Mouse (Mus musculus): ENCODE results near the gene Pacs2. TPM values are rescaled to one million over a fixed set of nuclear protein-coding genes. Genes with fewer than 3 reads are reported as not detected.

The Pacs2 gene
- polyA plus RNA-seq, 1 experiment from 2014 or later: 9.6 TPM

DNA sequence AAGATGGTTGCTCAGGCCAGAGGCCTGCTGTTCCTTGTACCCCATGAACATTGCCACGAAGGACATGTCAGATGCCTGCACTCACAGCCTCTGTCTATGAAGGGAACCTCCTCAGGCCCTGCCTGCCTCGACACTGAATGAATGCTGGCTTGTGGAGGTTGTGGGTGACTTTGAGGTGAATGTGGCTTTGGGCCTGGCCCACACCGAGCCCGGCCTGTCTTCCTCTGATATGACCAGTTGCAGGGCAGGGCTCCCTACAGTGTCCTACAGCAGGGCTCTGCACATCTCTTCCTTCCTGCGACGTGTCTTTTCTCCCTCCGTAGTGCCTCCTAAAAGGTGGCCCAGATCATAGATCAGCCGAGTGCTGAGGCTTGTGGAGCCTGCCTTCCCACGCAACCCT is 16.7 kb downstream of the Pacs2 start:
- H3K9ac ChIP-seq: peak overlapping the region; percentile 57
- H3K36me3 ChIP-seq: peaks cover 17% of the 10 kb centered on the region
- H3K9me3 ChIP-seq (replicated peaks): no peaks in the 10 kb centered on the region
- ATAC-seq: peak; percentile 91
- H3K27ac ChIP-seq: peak overlapping the region; percentile 90
- H3K4me1 ChIP-seq: peaks cover 57% of the 10 kb centered on the region
- H3K4me3 ChIP-seq: no peak overlapping the region
- 13% methylated on average over 9 of the region's 9 CpGs for WGBS (ENCODE audit: insufficient replicate concordance)
- H3K4me2 ChIP-seq: peak overlapping the region; percentile 56
- H3K27me3 ChIP-seq (replicated peaks): no peaks in the 10 kb centered on the region

DNA sequence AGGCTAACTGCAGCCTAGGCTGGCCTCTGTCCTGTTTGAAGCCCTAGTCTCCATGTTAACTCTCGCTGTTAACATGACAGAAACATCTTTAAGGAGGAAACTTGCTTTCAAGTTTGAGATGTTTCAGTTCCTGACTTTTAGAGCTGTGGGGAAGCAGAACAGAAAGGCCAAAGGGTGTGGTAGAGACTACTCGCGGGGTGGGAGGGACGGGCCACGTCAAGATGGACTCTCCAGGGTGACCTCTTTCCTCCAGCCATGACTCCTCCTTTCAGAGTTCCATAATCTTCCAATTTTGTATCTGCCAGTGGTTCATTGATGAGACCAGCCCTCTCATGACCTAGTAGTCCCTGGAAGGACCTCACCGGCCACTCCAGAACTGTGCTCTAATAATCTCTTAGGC is 17.1 kb downstream of the Pacs2 start:
- peak; percentile 43 for ATAC-seq
- Histone ChIP-seq H3K4me3 (no peak overlapping the region), H3K27ac (peak overlapping the region; percentile 90), H3K9me3 (replicated peaks) (no peaks in the 10 kb centered on the region), H3K36me3 (peaks cover 15% of the 10 kb centered on the region), H3K4me2 (peak overlapping the region; percentile 56), H3K27me3 (replicated peaks) (no peaks in the 10 kb centered on the region), H3K9ac (peak overlapping the region; percentile 57), H3K4me1 (peaks cover 62% of the 10 kb centered on the region)
- 63% methylated on average over 6 of the region's 6 CpGs for WGBS (ENCODE audit: insufficient replicate concordance)

DNA sequence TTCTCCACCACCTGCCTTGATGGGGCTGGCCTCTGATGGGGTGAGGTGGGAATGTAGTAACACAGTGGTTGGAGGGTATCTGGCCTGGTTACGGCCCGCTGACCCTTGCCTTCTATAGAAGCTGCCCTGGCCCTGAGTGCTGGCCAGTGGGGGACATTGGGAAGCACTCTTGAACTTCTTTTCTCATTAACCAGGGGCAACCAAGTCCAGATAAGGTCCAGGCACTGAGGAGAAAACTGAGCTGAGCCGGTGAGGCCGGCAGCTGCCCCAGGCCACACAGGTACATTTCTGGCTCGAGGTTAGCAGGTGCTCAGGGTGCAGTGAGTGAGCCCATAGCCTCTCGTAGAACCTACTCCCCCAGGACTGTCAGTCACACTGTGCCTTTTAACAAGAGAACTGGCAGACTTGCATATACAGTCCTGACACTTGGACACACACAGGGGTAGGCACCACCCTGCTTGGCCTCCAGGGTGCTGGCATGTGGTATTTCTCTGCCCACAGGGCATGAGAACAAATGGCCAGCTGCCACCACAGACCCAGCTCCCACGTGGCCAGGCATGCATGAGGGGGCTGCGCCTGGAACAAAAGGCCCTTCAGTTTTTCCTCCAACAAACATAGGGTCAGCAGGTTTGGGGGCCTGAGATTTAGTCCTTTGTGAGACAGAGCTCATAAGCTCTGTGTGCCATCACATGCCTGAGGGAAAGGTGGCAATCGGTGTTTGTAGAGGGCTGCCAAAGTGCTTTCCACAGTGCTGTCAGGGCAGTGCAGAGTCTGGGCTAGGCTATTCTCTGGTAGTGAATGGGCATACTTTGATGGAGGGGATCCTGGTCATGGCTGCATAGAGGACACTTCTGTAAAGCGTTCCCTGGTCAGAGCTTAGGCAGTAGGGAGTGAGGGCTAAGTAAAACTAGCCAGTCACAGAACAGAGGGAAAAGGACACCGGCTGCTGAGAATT is 18.3 kb downstream of the Pacs2 start:
- 77% methylated on average over 11 of the region's 11 CpGs for WGBS (ENCODE audit: insufficient replicate concordance)
- peaks cover 73% of the 10 kb centered on the region for H3K4me1 ChIP-seq
- H3K4me2 ChIP-seq: 0 out of 2 replicates have a peak overlapping the region, but pooled peaks have one; percentile 56
- H3K27ac ChIP-seq: peak overlapping the region; percentile 90
- no peak for ATAC-seq
- no peaks in the 10 kb centered on the region for H3K9me3 ChIP-seq (replicated peaks)
- no peak overlapping the region for H3K4me3 ChIP-seq
- H3K9ac ChIP-seq: peak overlapping the region; percentile 17; the same call in 1 of the 2 replicates
- H3K27me3 ChIP-seq (replicated peaks): no peaks in the 10 kb centered on the region
- H3K36me3 ChIP-seq: peaks cover 9% of the 10 kb centered on the region

DNA sequence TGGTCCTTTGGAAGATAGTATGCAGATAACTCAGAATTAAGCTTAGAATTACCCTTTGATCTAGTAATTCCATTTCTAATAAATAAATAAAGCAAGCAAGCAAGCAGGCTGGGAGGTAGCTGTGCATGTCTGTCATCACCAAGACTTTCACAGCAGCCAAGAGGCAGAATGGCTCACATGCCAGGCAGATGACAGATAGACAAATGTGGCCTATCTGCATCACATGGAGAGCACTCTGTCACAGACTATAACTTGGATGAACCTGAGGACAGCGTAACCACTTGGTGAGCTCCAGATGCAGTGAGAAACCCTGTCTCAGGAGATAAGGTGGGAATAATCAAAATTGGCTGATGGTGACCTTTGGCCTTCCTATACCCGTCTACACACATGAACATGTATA is 20.8 kb downstream of the Pacs2 start:
- Histone ChIP-seq H3K4me1 (peaks cover 77% of the 10 kb centered on the region), H3K9me3 (replicated peaks) (no peaks in the 10 kb centered on the region), H3K4me3 (no peak overlapping the region), H3K36me3 (0 out of 2 replicates have a peak, but pooled peaks cover 4% of the 10 kb centered on the region), H3K4me2 (no peak overlapping the region), H3K27me3 (replicated peaks) (no peaks in the 10 kb centered on the region), H3K27ac (no peak overlapping the region), H3K9ac (no peak overlapping the region; the same call in 1 of the 2 replicates)
- WGBS (ENCODE audit: insufficient replicate concordance): 49% methylated on average over 2 of the region's 2 CpGs
- ATAC-seq: no peak

DNA sequence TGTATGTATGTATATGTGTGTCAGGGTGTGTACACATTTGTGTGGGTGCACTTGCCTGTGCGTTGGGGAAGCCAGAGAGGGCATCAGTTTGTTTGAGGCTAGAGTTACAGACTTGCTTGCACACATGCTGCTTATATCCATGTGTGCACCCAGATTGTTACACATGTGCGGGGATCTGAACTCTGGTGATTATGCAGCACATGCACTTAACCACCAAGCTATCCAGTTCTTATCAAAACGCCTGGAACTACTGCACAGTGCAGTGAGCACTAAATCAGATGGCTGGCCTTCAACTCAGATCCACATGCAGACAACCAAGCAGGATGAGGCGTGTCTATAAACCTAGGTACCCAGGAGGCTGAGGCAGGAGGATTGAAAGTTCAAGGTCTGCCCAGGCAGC is 22.7 kb downstream of the Pacs2 start:
- no peak overlapping the region for H3K4me2 ChIP-seq
- no peaks in the 10 kb centered on the region for H3K9me3 ChIP-seq (replicated peaks)
- H3K36me3 ChIP-seq: 0 out of 2 replicates have a peak, but pooled peaks cover 4% of the 10 kb centered on the region
- no peaks in the 10 kb centered on the region for H3K27me3 ChIP-seq (replicated peaks)
- H3K9ac ChIP-seq: no peak overlapping the region
- no peak overlapping the region for H3K4me3 ChIP-seq
- WGBS (ENCODE audit: insufficient replicate concordance): 38% methylated on average over 4 of the region's 4 CpGs
- H3K4me1 ChIP-seq: peaks cover 73% of the 10 kb centered on the region
- peak; percentile 72 for ATAC-seq
- H3K27ac ChIP-seq: 0 out of 2 replicates have a peak overlapping the region, but pooled peaks have one; percentile 32

DNA sequence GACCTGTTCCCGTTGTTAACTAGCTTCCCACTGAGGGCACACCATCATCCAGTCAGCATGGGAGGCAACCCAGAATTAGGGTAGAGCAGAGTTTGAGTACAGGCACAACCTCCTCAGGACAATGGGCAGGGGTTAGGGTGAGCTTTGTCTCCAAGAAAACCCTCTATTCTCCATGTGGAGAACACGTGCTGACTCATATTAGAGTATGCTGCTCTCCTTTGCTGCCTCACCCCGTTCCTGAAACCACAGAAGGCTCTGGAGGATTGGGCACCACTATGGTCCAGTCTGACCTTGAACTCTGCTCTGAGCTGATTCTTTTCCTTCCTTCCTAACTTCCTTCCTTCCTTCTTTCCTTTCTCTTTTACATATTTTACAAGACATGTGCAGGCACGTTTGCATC is 24.1 kb downstream of the Pacs2 start:
- no peak overlapping the region for H3K4me2 ChIP-seq
- 72% methylated on average over 4 of the region's 4 CpGs for WGBS (ENCODE audit: insufficient replicate concordance)
- no peak overlapping the region for H3K4me3 ChIP-seq
- H3K9ac ChIP-seq: no peak overlapping the region
- H3K36me3 ChIP-seq: 0 out of 2 replicates have a peak, but pooled peaks cover 4% of the 10 kb centered on the region
- H3K27me3 ChIP-seq (replicated peaks): no peaks in the 10 kb centered on the region
- H3K4me1 ChIP-seq: peaks cover 75% of the 10 kb centered on the region
- no peak for ATAC-seq
- no peaks in the 10 kb centered on the region for H3K9me3 ChIP-seq (replicated peaks)
- H3K27ac ChIP-seq: no peak overlapping the region

DNA sequence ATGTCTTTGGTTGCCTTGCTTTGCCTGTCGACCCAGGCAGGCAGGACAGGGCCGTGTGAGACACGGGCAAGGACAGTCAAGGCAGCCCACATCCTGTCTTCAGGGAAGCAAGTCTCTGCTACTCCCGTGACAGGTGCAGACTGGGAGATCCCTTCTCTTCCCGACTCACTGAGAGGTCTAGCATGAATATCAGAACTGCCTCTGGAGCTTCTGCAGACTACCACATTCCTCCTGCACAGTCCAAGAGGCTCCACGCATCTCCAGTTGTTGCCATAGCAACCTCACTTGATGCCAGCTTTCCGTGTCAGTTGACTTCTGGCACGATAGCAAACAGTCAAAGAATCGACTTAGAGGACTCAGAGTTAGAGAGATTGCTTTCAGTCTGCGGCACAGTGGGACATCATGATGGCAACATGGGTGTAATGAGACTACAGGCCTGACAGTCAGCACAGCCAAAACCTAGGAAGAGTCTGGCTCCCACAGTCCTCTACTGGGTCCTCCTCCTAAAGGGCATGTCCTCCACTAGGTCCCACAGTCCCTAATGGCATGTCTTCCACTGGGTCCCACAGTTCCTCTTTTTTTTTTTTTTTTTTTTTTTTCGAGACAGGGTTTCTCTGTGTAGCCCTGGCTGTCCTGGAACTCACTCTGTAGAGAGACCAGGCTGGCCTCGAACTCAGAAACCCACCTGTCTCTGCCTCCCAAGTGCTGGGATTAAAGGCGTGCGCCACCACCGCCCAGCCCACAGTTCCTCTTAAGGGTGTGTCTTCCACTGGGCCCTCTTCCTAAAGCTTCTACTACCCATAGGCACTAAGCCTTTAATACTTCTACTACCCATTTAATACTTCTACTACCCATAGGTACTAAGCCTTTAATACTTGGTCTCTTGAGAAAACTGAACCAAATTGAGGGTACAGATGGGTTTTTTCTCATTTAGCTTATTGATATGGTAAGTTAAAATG is 27.5 kb downstream of the Pacs2 start:
- H3K4me3 ChIP-seq: no peak overlapping the region
- H3K4me1 ChIP-seq: peaks cover 63% of the 10 kb centered on the region
- 57% methylated on average over 15 of the region's 15 CpGs for WGBS (ENCODE audit: insufficient replicate concordance)
- H3K9me3 ChIP-seq (replicated peaks): no peaks in the 10 kb centered on the region
- H3K4me2 ChIP-seq: no peak overlapping the region
- peak; percentile 60 for ATAC-seq
- no peak overlapping the region for H3K9ac ChIP-seq
- H3K27ac ChIP-seq: peak overlapping the region; percentile 83
- peaks cover 33% of the 10 kb centered on the region for H3K36me3 ChIP-seq
- no peaks in the 10 kb centered on the region for H3K27me3 ChIP-seq (replicated peaks)

DNA sequence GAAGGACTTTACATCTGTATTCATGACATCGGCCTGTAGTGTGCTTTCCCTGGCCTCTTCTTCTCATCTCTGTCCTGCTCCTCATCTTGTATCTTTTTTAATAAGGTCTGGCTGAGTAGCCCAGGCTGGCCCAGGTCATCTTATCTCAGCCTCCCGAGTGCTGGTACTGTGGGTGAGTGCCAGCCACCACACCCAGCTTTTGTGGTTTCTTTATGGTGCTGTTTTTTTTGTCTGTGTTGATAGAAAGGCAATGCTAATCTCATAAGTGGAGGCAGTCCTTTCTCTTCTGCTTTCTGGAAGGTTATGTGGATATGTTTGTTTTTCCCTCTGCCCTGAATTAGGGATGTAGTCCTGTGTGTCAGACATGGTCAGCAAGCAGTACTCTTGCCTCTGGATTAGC is 28.2 kb downstream of the Pacs2 start:
- peak; percentile 87 for ATAC-seq
- WGBS (ENCODE audit: insufficient replicate concordance): 43% methylated on average over 2 of the region's 2 CpGs
- H3K4me2 ChIP-seq: peak overlapping the region; percentile 49
- peaks cover 55% of the 10 kb centered on the region for H3K4me1 ChIP-seq
- peak overlapping the region; percentile 83 for H3K27ac ChIP-seq
- 0 out of 2 replicates have a peak overlapping the region, but pooled peaks have one; percentile 23 for H3K9ac ChIP-seq
- no peaks in the 10 kb centered on the region for H3K27me3 ChIP-seq (replicated peaks)
- H3K4me3 ChIP-seq: no peak overlapping the region
- peaks cover 41% of the 10 kb centered on the region for H3K36me3 ChIP-seq
- no peaks in the 10 kb centered on the region for H3K9me3 ChIP-seq (replicated peaks)

DNA sequence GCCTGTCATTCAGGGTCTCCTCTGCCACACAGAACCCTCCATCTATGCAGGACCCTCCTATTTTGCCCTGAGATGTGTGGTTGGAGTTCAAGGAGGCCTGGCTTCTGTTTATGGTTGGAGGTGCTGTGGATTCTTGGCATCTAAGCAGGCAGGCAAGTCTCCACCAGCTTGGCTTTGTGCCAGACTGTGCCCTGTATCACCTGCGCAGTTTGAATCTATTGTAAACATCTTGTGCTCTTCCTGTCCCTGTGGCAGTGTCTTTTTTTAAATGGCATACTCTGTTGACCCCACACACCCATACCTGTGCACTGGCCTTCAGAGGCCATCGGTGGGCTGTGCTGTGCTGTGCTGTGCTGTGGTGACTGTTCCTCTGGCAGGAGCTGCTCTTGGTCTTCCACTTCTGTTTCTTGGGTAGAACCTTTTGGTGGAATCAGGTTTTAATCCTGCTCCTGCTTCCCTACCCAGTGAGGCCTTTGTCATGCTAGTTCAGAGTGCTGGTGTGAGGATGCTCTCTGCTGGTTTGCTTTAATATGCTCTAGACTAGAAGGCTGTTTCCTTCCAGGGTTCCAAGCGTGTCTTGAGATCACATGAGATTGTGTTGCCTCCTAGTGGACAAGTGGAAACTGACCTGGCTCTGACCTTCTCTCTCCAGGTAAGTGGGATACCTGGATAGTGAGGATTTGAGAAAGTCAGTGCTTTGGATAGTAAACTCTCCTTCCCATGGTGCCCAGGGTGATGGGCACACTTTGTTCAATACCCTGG is 30.8 kb downstream of the Pacs2 start:
- Histone ChIP-seq H3K27me3 (replicated peaks) (no peaks in the 10 kb centered on the region), H3K4me2 (no peak overlapping the region), H3K4me1 (peaks cover 51% of the 10 kb centered on the region), H3K9ac (0 out of 2 replicates have a peak overlapping the region, but pooled peaks have one; percentile 20), H3K4me3 (no peak overlapping the region), H3K9me3 (replicated peaks) (no peaks in the 10 kb centered on the region), H3K27ac (no peak overlapping the region), H3K36me3 (peaks cover 56% of the 10 kb centered on the region)
- WGBS (ENCODE audit: insufficient replicate concordance): 83% methylated on average over 3 of the region's 3 CpGs
- ATAC-seq: no peak

DNA sequence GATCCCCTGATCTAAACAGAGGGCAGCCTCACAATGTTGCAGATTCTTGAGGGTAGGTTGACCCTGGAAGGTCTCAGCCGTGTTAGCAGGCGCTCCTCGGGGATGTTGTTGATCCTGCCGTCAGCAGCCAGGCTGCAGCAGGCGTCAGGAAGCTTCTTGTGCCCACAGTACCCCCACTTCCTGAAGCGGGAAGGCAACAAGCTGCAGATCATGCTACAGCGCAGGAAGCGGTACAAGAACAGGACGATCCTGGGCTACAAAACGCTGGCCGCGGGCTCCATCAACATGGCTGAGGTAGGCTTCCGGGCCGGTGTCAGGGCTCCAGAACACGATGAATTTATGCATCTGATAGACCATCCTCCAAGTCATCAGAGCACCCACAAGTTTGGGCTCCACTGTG is 32.6 kb downstream of the Pacs2 start:
- H3K9me3 ChIP-seq (replicated peaks): no peaks in the 10 kb centered on the region
- WGBS (ENCODE audit: insufficient replicate concordance): 81% methylated on average over 15 of the region's 15 CpGs
- no peak overlapping the region for H3K4me3 ChIP-seq
- H3K9ac ChIP-seq: no peak overlapping the region
- peaks cover 44% of the 10 kb centered on the region for H3K4me1 ChIP-seq
- H3K36me3 ChIP-seq: peaks cover 74% of the 10 kb centered on the region
- H3K4me2 ChIP-seq: no peak overlapping the region
- ATAC-seq: no peak
- no peak overlapping the region for H3K27ac ChIP-seq
- H3K27me3 ChIP-seq (replicated peaks): no peaks in the 10 kb centered on the region

DNA sequence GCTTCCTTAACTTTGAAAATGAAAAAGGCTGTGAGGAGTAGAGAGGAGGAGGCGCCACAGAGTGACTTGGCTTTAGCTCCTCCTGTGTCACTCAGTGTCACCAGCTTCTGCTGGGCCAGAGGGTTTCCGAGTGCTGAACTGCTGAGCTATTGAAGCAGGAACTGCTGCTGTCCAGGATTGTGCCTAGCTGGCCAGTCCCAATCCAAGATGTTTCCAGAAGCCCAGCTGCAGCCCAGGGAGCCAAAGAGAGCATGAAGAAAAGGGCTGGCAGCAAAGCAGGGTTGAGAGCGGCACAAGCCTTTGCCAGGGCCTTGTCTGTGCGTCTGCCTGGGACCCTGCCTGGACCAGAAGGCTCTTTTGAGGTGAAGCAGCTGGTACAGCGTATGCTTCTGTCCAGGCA is 33.8 kb downstream of the Pacs2 start:
- Histone ChIP-seq H3K9me3 (replicated peaks) (no peaks in the 10 kb centered on the region), H3K36me3 (peaks cover 87% of the 10 kb centered on the region), H3K4me1 (peaks cover 32% of the 10 kb centered on the region), H3K27me3 (replicated peaks) (no peaks in the 10 kb centered on the region), H3K9ac (no peak overlapping the region), H3K4me3 (no peak overlapping the region), H3K27ac (no peak overlapping the region), H3K4me2 (no peak overlapping the region)
- ATAC-seq: no peak
- WGBS (ENCODE audit: insufficient replicate concordance): 85% methylated on average over 5 of the region's 5 CpGs
